Mouse (Mus musculus) liver, embryonic 14.5 days (tissue): Measurements from ENCODE around the gene Syt1. TPM values are rescaled to one million over a fixed set of nuclear protein-coding genes. Genes with fewer than 3 reads are reported as not detected.

Experiments
- ATAC-seq: fragments of 200-750 bp; cut with Nextera tagmentation; 2 replicates; pipeline ENCODE4 v1.8.0; 2017; ENCODE audit warnings: moderate number of reproducible peaks, mild to moderate bottlenecking, moderate library complexity; ENCODE audit not compliant: insufficient read depth
- DNase-seq, 3 experiments: peaks; one replicate each; pipeline ENCODE4 v3.0.0-alpha.2; 2012 to 2013; ENCODE audit warnings: low read depth in 3 of 3, low spot score in 3 of 3
- H3K27ac ChIP-seq: fragments of 300-500 bp; sonication (generic); 2 replicates; pipeline ENCODE4 v1.5.1; 2014; ENCODE audit warnings: moderate library complexity, mild to moderate bottlenecking, control low read depth, inconsistent platforms
- H3K27me3 ChIP-seq: fragments of 300-500 bp; sonication (generic); 2 replicates; pipeline ENCODE4 v1.6.1; 2014; ENCODE audit warnings: mild to moderate bottlenecking, low read length, moderate library complexity; ENCODE audit not compliant: control insufficient read depth, insufficient read depth
- H3K36me3 ChIP-seq: fragments of 300-500 bp; sonication (generic); replicated peaks from 2 replicates; pipeline ENCODE4 v1.6.1; 2014; ENCODE audit warnings: low read depth; ENCODE audit not compliant: control insufficient read depth, insufficient read depth
- H3K4me1 ChIP-seq, 2 experiments: fragments of 200-500 bp in 1 of 2; fragments of 300-500 bp in 1 of 2; sonication (generic) in 1 of 2; replicated peaks; 2 replicates each; pipeline ENCODE4 v1.6.1; 2012 to 2014; ENCODE audit warnings: antibody characterized with exemption in 1 of 2, inconsistent platforms in 1 of 2, low read length in 1 of 2; ENCODE audit not compliant: control insufficient read depth in 2 of 2, insufficient read depth in 2 of 2
- H3K4me2 ChIP-seq: fragments of 300-500 bp; sonication (generic); 2 replicates; pipeline ENCODE4 v1.6.1; 2014; ENCODE audit warnings: low read depth, mild to moderate bottlenecking, control low read depth, moderate library complexity
- H3K4me3 ChIP-seq, 2 experiments: fragments of 200-500 bp in 1 of 2; fragments of 300-500 bp in 1 of 2; sonication (generic) in 1 of 2; 2 replicates each; pipeline ENCODE4 v1.5.1; 2012 to 2014; ENCODE audit warnings: low read depth in 2 of 2, low read length in 2 of 2, mild to moderate bottlenecking in 2 of 2, control low read depth in 1 of 2, inconsistent platforms in 1 of 2, moderate library complexity in 1 of 2; ENCODE audit not compliant: insufficient read depth in 1 of 2
- H3K9ac ChIP-seq: fragments of 300-500 bp; sonication (generic); replicated peaks from 2 replicates; pipeline ENCODE4 v1.6.1; 2014; ENCODE audit warnings: mild to moderate bottlenecking, control low read depth, moderate library complexity
- H3K9me3 ChIP-seq: fragments of 300-500 bp; sonication (generic); 2 replicates; pipeline ENCODE4 v1.6.1; 2016; ENCODE audit warnings: low read length, mixed read lengths; ENCODE audit not compliant: control insufficient read depth
- CTCF ChIP-seq: IDR thresholded peaks from 2 replicates; pipeline ENCODE4 v1.5.1; 2016; ENCODE audit warnings: antibody characterized with exemption, low read depth, control low read depth
- EP300 ChIP-seq: IDR thresholded peaks from 2 replicates; pipeline ENCODE4 v1.6.1; 2016; ENCODE audit warnings: antibody characterized with exemption, low read depth
- WGBS: fragments of 180-500 bp; shearing (Covaris S2); extraction: QIAGEN DNeasy Blood & Tissue Kit; methylation state at CpG from one replicate; pipeline ENCODE4 v1.1.7; 2014; ENCODE audit not compliant: insufficient replicate concordance; 5-methylcytosine and 5-hydroxymethylcytosine counted together
- polyA plus RNA-seq, 2 experiments: library from polyadenylated mRNA; depleted of rRNA in 1 of 2; stranded (reverse) in 1 of 2; unstranded in 1 of 2; fragments of >200 nt; fragmentation: Nextera tagmentation in 1 of 2; extraction: Ambion mirVana in 1 of 2; gene quantifications; 2 replicates each; pipeline versions ENCODE4 v1.2.1 to v1.2.3; 2012 to 2014

Gene Syt1
- polyA plus RNA-seq, 2 experiments, result 0.02 to 0.04 TPM

- no peaks in the 10 kb centered on the region for H3K36me3 ChIP-seq
- no peak overlapping the region for H3K9ac ChIP-seq
- no peak overlapping the region for H3K4me3 ChIP-seq
- TF ChIP-seq CTCF (no peak), EP300 (no peak)
- WGBS, result 48% methylated on average over 4 of the region's 4 CpGs
- ATAC-seq (no peak), DNase-seq (no peak)
- H3K27ac ChIP-seq, result no peak overlapping the region
- H3K27me3 ChIP-seq, result no peaks in the 10 kb centered on the region
- H3K4me2 ChIP-seq, result no peak overlapping the region
- H3K4me1 ChIP-seq, result no peaks in the 10 kb centered on the region
- H3K9me3 ChIP-seq, result no peaks in the 10 kb centered on the region
These were observed 284.4 kb downstream of the Syt1 start for GRCm38 (mm10) chr10:108726391-108726790.

- no peak overlapping the region for H3K27ac ChIP-seq
- no peak for ATAC-seq
- WGBS, result 68% methylated on average over 3 of the region's 3 CpGs
These were observed 285.9 kb downstream of the Syt1 start for GRCm38 (mm10) chr10:108724878-108725277.

GRCm38 (mm10) chr10:108710514-108710913 lies 300.3 kb downstream of the Syt1 start:
- Histone ChIP-seq H3K4me2 (no peak overlapping the region), H3K27me3 (no peaks in the 10 kb centered on the region), H3K36me3 (no peaks in the 10 kb centered on the region), H3K9ac (no peak overlapping the region), H3K9me3 (no peaks in the 10 kb centered on the region), H3K27ac (no peak overlapping the region), H3K4me1 (no peaks in the 10 kb centered on the region), H3K4me3 (no peak overlapping the region)
- no peak for DNase-seq
- ATAC-seq, result no peak
- TF ChIP-seq CTCF (no peak), EP300 (no peak)
- WGBS, result 38% methylated on average over 5 of the region's 5 CpGs

More at GRCm38 (mm10) chr10:108724878-108725277, 285.9 kb downstream of the Syt1 start:
- DNase-seq, result no peak
- no peaks in the 10 kb centered on the region for H3K27me3 ChIP-seq
- no peak overlapping the region for H3K4me3 ChIP-seq
- H3K4me1 ChIP-seq, result no peaks in the 10 kb centered on the region
- H3K9me3 ChIP-seq, result no peaks in the 10 kb centered on the region
- H3K4me2 ChIP-seq, result no peak overlapping the region
- TF ChIP-seq EP300 (no peak), CTCF (no peak)
- H3K36me3 ChIP-seq, result no peaks in the 10 kb centered on the region
- no peak overlapping the region for H3K9ac ChIP-seq

- Histone ChIP-seq H3K36me3 (no peaks in the 10 kb centered on the region), H3K9me3 (no peaks in the 10 kb centered on the region), H3K4me1 (no peaks in the 10 kb centered on the region), H3K27me3 (no peaks in the 10 kb centered on the region), H3K9ac (no peak overlapping the region), H3K4me3 (no peak overlapping the region), H3K4me2 (no peak overlapping the region), H3K27ac (no peak overlapping the region)
- DNase-seq, result no peak
- TF ChIP-seq CTCF, result no peak
- no peak for TF ChIP-seq EP300
- ATAC-seq, result no peak
- WGBS, result 53% methylated on average over 3 of the region's 3 CpGs
These were observed 305.1 kb downstream of the Syt1 start for GRCm38 (mm10) chr10:108705658-108706057.

GRCm38 (mm10) chr10:108701361-108702128 lies 309.2 kb downstream of the Syt1 start:
- ATAC-seq (no peak), DNase-seq (no peak)
- no peak overlapping the region for H3K27ac ChIP-seq
- no peak for TF ChIP-seq CTCF
- TF ChIP-seq EP300, result no peak
- H3K9me3 ChIP-seq, result no peaks in the 10 kb centered on the region
- H3K4me3 ChIP-seq, result no peak overlapping the region
- no peak overlapping the region for H3K9ac ChIP-seq
- no peaks in the 10 kb centered on the region for H3K36me3 ChIP-seq
- no peaks in the 10 kb centered on the region for H3K4me1 ChIP-seq
- no peaks in the 10 kb centered on the region for H3K27me3 ChIP-seq
- no peak overlapping the region for H3K4me2 ChIP-seq
- WGBS, result 65% methylated on average over 14 of the region's 14 CpGs
